Comparison of ENCODE assay signal across 8 mouse cellular contexts in genomic region chr2:118499135-118499961, GRCm38 (mm10). TPM values are rescaled to one million over a fixed set of nuclear protein-coding genes. Genes with fewer than 3 reads are reported as not detected.
DNase-seq lines count a peak whose midpoint lies in the region; ATAC-seq and TF ChIP-seq lines count a peak whose summit lies in the region.

No protein-coding gene starts in this region.

- WGBS in kidney, embryonic 16.5 days: 29% methylated on average over 20 of the region's 20 CpGs
- 60% methylated on average over 20 of the region's 20 CpGs for WGBS in kidney, adult 2 months
- WGBS in limb, embryonic 14.5 days: 19% methylated on average over 20 of the region's 20 CpGs

- no peaks in the 10 kb centered on the region for H3K36me3 ChIP-seq in kidney, embryonic 16.5 days (ENCODE audit: insufficient read depth, low read length)
- H3K36me3 ChIP-seq in kidney, adult 2 months (ENCODE audit: control insufficient read depth, insufficient read depth, low read length): no peaks in the 10 kb centered on the region
- no peaks in the 10 kb centered on the region for H3K36me3 ChIP-seq in CH12.LX (replicated peaks in 1 of 2; ENCODE audit: control insufficient read depth in 1 of 2, insufficient read depth in 1 of 2, low read length in 1 of 2)
- H3K36me3 ChIP-seq in limb, embryonic 14.5 days (ENCODE audit: control insufficient read depth, insufficient read depth, low read length): no peaks in the 10 kb centered on the region

- H3K79me2 ChIP-seq in CH12.LX (replicated peaks; ENCODE audit: control insufficient read depth, extremely low read depth, insufficient read depth, poor library complexity, severe bottlenecking): no peaks in the 10 kb centered on the region

- TF ChIP-seq POLR2A in kidney, adult 2 months (IDR thresholded peaks at IDR 0.05; ENCODE audit: low read depth, low read length): no peak
- no peak for TF ChIP-seq POLR2A in CH12.LX (IDR thresholded peaks at IDR 0.05; ENCODE audit: low read depth, low read length)
- TF ChIP-seq POLR2A in limb, embryonic 14.5 days (IDR thresholded peaks at IDR 0.05; ENCODE audit: borderline replicate concordance, extremely low read depth, insufficient read depth, insufficient read length): no peak

- H3K4me1 ChIP-seq in kidney, embryonic 16.5 days (ENCODE audit: insufficient read depth, low read length): peaks cover 15% of the 10 kb centered on the region
- no peaks in the 10 kb centered on the region for H3K4me1 ChIP-seq in kidney, adult 2 months (ENCODE audit: control insufficient read depth, insufficient read depth, low read length)
- peaks cover 18 to 48% of the 10 kb centered on the region in 2 experiments for H3K4me1 ChIP-seq in CH12.LX (ENCODE audit: control insufficient read depth in 1 of 2, insufficient read depth in 2 of 2)
- peaks cover 27% of the 10 kb centered on the region for H3K4me1 ChIP-seq in limb, embryonic 14.5 days (ENCODE audit: control insufficient read depth, insufficient read depth, low read length)

- peak; percentile 50; the same call in 1 of the 2 replicates for ATAC-seq in kidney, embryonic 16.5 days (ENCODE audit: low FRiP score, low TSS enrichment)
- peak; percentile 89 for ATAC-seq in limb, embryonic 14.5 days (ENCODE audit: low FRiP score, low read depth)

- DNase-seq in kidney, adult 2 months: no peak
- DNase-seq in CH12.LX (ENCODE audit: extremely low read depth): peak; percentile 80
- peak; percentile 75 for DNase-seq in gastrocnemius, postnatal 25 days
- DNase-seq in limb, embryonic 14.5 days (ENCODE audit: low spot score): peak; percentile 62
- DNase-seq in thymus, postnatal 14 days: peak; percentile 96
- DNase-seq in urinary bladder, postnatal 14 days (ENCODE audit: low spot score): no peak
- DNase-seq in ovary, postnatal 14 days (ENCODE audit: low spot score): no peak

- 0 out of 2 replicates have a peak, but pooled peaks cover 2% of the 10 kb centered on the region for H3K9me3 ChIP-seq in kidney, embryonic 16.5 days (ENCODE audit: low read length)
- H3K9me3 ChIP-seq in CH12.LX (replicated peaks; ENCODE audit: low read length): peaks cover 5% of the 10 kb centered on the region
- no peaks in the 10 kb centered on the region for H3K9me3 ChIP-seq in limb, embryonic 14.5 days (ENCODE audit: control insufficient read depth, low read length)

- no peaks in the 10 kb centered on the region for H3K27me3 ChIP-seq in kidney, embryonic 16.5 days (ENCODE audit: insufficient read depth, low read length)
- no peaks in the 10 kb centered on the region for H3K27me3 ChIP-seq in kidney, adult 2 months (replicated peaks; ENCODE audit: control insufficient read depth, insufficient read depth, low read length)
- peaks cover 41% of the 10 kb centered on the region for H3K27me3 ChIP-seq in CH12.LX (replicated peaks)
- no peaks in the 10 kb centered on the region for H3K27me3 ChIP-seq in limb, embryonic 14.5 days (ENCODE audit: control insufficient read depth, insufficient read depth, low read length)

- no peak overlapping the region for H3K4me2 ChIP-seq in kidney, embryonic 16.5 days (replicated peaks; ENCODE audit: low read depth, low read length)
- H3K4me2 ChIP-seq in CH12.LX (ENCODE audit: insufficient read depth, low read depth, poor library complexity, severe bottlenecking): peak overlapping the region; percentile 39
- H3K4me2 ChIP-seq in limb, embryonic 14.5 days (replicated peaks; ENCODE audit: low read depth, low read length, severe bottlenecking): peak overlapping the region; percentile 3; the same call in 1 of the 2 replicates

- in situ Hi-C loops in CH12.LX (cut with MboI; ENCODE audit: low pct_ligation_motif_present, low pct_unique_long_range_greater_than_20kb, low sequenced_read_pairs): loop anchor here (25.0 kb wide), 2 partner anchors 238 to 388 kb away; partner anchors contain the start of genes Inafm2 and Plcb2

- H3K9ac ChIP-seq in kidney, embryonic 16.5 days (replicated peaks; ENCODE audit: low read length): 0 out of 2 replicates have a peak overlapping the region, but pooled peaks have one; percentile 15
- peak overlapping the region; percentile 38; the same call in 1 of the 2 replicates for H3K9ac ChIP-seq in CH12.LX (ENCODE audit: insufficient read depth, low read depth)
- H3K9ac ChIP-seq in limb, embryonic 14.5 days (ENCODE audit: low read depth, low read length, severe bottlenecking): no peak overlapping the region

- TF ChIP-seq EP300 in CH12.LX (IDR thresholded peaks at IDR 0.05; ENCODE audit: low read length): peak; percentile 55

- dilution Hi-C loops in CH12.LX (cut with MboI; ENCODE audit: extremely low pct_ligation_motif_present, extremely low pct_unique_long_range_greater_than_20kb, low sequenced_read_pairs): no loop called here

- TF ChIP-seq CTCF in kidney, adult 2 months (conservative IDR thresholded peaks at IDR 0.05; ENCODE audit: insufficient read depth, insufficient read length, low read depth, low read length): no peak
- no peak for TF ChIP-seq CTCF in CH12.LX (conservative IDR thresholded peaks at IDR 0.05 in 1 of 2, IDR thresholded peaks at IDR 0.05 in 1 of 2; ENCODE audit: low read depth in 2 of 2, low read length in 2 of 2)

- TF ChIP-seq RAD21 in CH12.LX (IDR thresholded peaks at IDR 0.05; ENCODE audit: low read depth, low read length): no peak

- H3K4me3 ChIP-seq in kidney, embryonic 16.5 days (ENCODE audit: low read length): no peak overlapping the region
- H3K4me3 ChIP-seq in kidney, adult 2 months (ENCODE audit: insufficient read depth, low read depth, low read length): no peak overlapping the region
- no peak overlapping the region for H3K4me3 ChIP-seq in CH12.LX (replicated peaks in 1 of 3; ENCODE audit: low read depth in 2 of 3, low read length in 2 of 3, poor library complexity in 1 of 3)
- H3K4me3 ChIP-seq in limb, embryonic 14.5 days (replicated peaks; ENCODE audit: low read length): no peak overlapping the region

- H3K27ac ChIP-seq in kidney, embryonic 16.5 days (ENCODE audit: low read length): peak overlapping the region; percentile 16
- no peak overlapping the region for H3K27ac ChIP-seq in kidney, adult 2 months (ENCODE audit: insufficient read depth, low read depth, low read length)
- no peak overlapping the region for H3K27ac ChIP-seq in CH12.LX (ENCODE audit: insufficient read depth, low read depth)
- peak overlapping the region; percentile 67; the same call in 1 of the 2 replicates for H3K27ac ChIP-seq in limb, embryonic 14.5 days (replicated peaks; ENCODE audit: low read depth, low read length)

TF ChIP-seq in CH12.LX, 34 proteins besides CTCF, POLR2A, EP300 and RAD21:
- TF ChIP-seq MEF2A (IDR thresholded peaks at IDR 0.05; ENCODE audit: borderline replicate concordance, low read depth, low read length): 0 out of 2 replicates have a peak, but pooled peaks have one; percentile 39
- TF ChIP-seq TCF12 (IDR thresholded peaks at IDR 0.05; ENCODE audit: low read depth, low read length): peak; percentile 97
- peak; percentile 81 for TF ChIP-seq BHLHE40 (IDR thresholded peaks at IDR 0.05; ENCODE audit: low read depth, low read length)
- no peak for TF ChIP-seq SMC3 (IDR thresholded peaks at IDR 0.05; ENCODE audit: low read depth, low read length)
- TF ChIP-seq USF2 (conservative IDR thresholded peaks at IDR 0.05; ENCODE audit: low read depth, low read length): no peak
- TF ChIP-seq JUND (conservative IDR thresholded peaks at IDR 0.05; ENCODE audit: low read depth, low read length): 0 out of 2 replicates have a peak, but pooled peaks have one; percentile 25
- TF ChIP-seq ZNF384 (IDR thresholded peaks at IDR 0.05; ENCODE audit: low read depth, low read length): peak; percentile 83
- TF ChIP-seq MAZ (IDR thresholded peaks at IDR 0.05; ENCODE audit: low read depth, low read length): peak; percentile 87
- no peak for TF ChIP-seq KAT2A (IDR thresholded peaks at IDR 0.05; ENCODE audit: insufficient replicate concordance, low read length)
- TF ChIP-seq TBP (conservative IDR thresholded peaks at IDR 0.05; ENCODE audit: low read depth, low read length): 0 out of 2 replicates have a peak, but pooled peaks have one; percentile 19
- peak; percentile 56; the same call in 1 of the 2 replicates for TF ChIP-seq CHD2 (IDR thresholded peaks at IDR 0.05; ENCODE audit: low read length)
- peak; percentile 37; the same call in 1 of the 2 replicates for TF ChIP-seq IRF4 (IDR thresholded peaks at IDR 0.05; ENCODE audit: low read depth, low read length)
- TF ChIP-seq ETS1 (conservative IDR thresholded peaks at IDR 0.05; ENCODE audit: low read depth, low read length): peak; percentile 36

RNA-seq across cellular contexts. Expression of gene Srp14, which starts 19.8 kb away (rescaled TPM):
- polyA plus RNA-seq in kidney, embryonic 16.5 days (2015; fragmentation: Nextera tagmentation; extraction: Ambion mirVana): 216 and 231 TPM in 2 replicates
- 50.9 and 77.2 TPM in 2 replicates for polyA plus RNA-seq in kidney, adult 2 months (2012; rRNA removed)
- total RNA-seq in CH12.LX (2012; rRNA removed) (139 and 172 TPM in 2 replicates), CH12.LX (2014; rRNA removed) (215 and 224 TPM in 2 replicates)
- polyA plus RNA-seq in CH12.LX (2012; ENCODE audit: insufficient read length, low read depth): 151 and 160 TPM in 2 replicates
- total RNA-seq in gastrocnemius, postnatal 25 days (2021): 100 to 1,000 TPM; 129 to 134 TPM
- 127 and 165 TPM in 2 replicates for polyA plus RNA-seq in limb, embryonic 14.5 days (2012; rRNA removed)
- polyA plus RNA-seq in limb, embryonic 14.5 days (2014; fragmentation: Nextera tagmentation; extraction: Ambion mirVana): 229 and 238 TPM in 2 replicates

RNA-seq across cellular contexts. Expression of gene Bmf, which starts 50.1 kb away (rescaled TPM):
- polyA plus RNA-seq in kidney, embryonic 16.5 days (2015; fragmentation: Nextera tagmentation; extraction: Ambion mirVana): 7.6 and 9.9 TPM in 2 replicates
- 9.1 and 10.5 TPM in 2 replicates for polyA plus RNA-seq in kidney, adult 2 months (2012; rRNA removed)
- 3.4 and 5.6 TPM in 2 replicates for total RNA-seq in CH12.LX (2012; rRNA removed)
- 2.6 and 2.8 TPM in 2 replicates for total RNA-seq in CH12.LX (2014; rRNA removed)
- 1.1 and 1.4 TPM in 2 replicates for polyA plus RNA-seq in CH12.LX (2012; ENCODE audit: insufficient read length, low read depth)
- 1 to 10 TPM; 3.4 to 4.7 TPM for total RNA-seq in gastrocnemius, postnatal 25 days (2021)
- 28.4 and 29.2 TPM in 2 replicates for polyA plus RNA-seq in limb, embryonic 14.5 days (2012; rRNA removed)
- polyA plus RNA-seq in limb, embryonic 14.5 days (2014; fragmentation: Nextera tagmentation; extraction: Ambion mirVana): 5.1 and 6.2 TPM in 2 replicates

Comparison
In these comparisons a context has a peak if more than half of its experiments do, and no peak if none do; other contexts are left out.
1. H3K27ac ChIP-seq: peak in kidney, embryonic 16.5 days (single experiment) and limb, embryonic 14.5 days (single experiment); none in kidney, adult 2 months (single experiment) and CH12.LX (single experiment).
2. DNase-seq: peak in CH12.LX (single experiment), gastrocnemius, postnatal 25 days (single experiment), limb, embryonic 14.5 days (single experiment) and thymus, postnatal 14 days (single experiment); none in kidney, adult 2 months (single experiment), urinary bladder, postnatal 14 days (single experiment) and ovary, postnatal 14 days (single experiment).